Mouse (Mus musculus): ENCODE measurements around the gene Kel.

DNA sequence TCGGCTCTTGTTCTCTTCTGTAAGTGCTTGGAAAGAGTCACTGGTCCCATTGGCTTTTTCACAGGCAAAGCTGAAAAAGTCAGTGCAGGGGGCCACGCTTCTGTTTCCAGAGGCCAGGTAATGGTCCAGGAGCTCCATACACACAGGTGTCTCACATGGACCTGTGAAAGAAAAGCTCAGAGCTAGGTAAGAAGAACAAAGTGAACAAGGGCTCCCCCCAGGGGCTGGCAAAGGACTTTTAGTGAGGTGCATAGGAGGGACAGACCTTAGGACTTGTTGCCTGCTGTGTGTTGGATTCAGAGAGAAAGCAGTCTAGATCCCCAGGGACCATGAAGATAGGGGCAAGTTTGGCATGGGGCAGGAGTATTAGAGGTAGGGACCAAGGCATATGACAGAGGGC lies 1.2 kb downstream of the Kel start:
- TF ChIP-seq CTCF (IDR thresholded peaks at IDR 0.05; ENCODE audit: low read depth, low read length) = no peak
- TF ChIP-seq GATA2 (IDR thresholded peaks at IDR 0.05; ENCODE audit: borderline replicate concordance, low read depth, low read length) = no peak
- TF ChIP-seq GATA1 (IDR thresholded peaks at IDR 0.05; ENCODE audit: borderline replicate concordance, low read length) = no peak
- no peak for TF ChIP-seq TAL1 (conservative IDR thresholded peaks at IDR 0.05; ENCODE audit: low read depth, low read length)

Measured in G1E (cell line).